Mouse (Mus musculus) CD4-positive, CD25-positive, alpha-beta regulatory T cell, adult 4 months (primary cell): ENCODE data around the gene Cdk6. TPM values are rescaled to one million over a fixed set of nuclear protein-coding genes. Genes with fewer than 3 reads are reported as not detected.
"Not testable (repeated sequence)": the region's sequence is repeated elsewhere in the genome, so short reads cannot be mapped to it uniquely, and the experiment has no call there.

Source experiments
- ATAC-seq: one replicate; pipeline ENCODE4 v1.8.0; 2017
- polyA plus RNA-seq, 2 experiments: library from polyadenylated mRNA; unstranded; fragments of 100-300 nt; shearing (Covaris generic); gene quantifications; one replicate each; pipeline ENCODE4 v1.2.1; 2017

Cdk6 gene
- polyA plus RNA-seq, 2 experiments from 2014 or later: 20.8 to 22.3 TPM

DNA sequence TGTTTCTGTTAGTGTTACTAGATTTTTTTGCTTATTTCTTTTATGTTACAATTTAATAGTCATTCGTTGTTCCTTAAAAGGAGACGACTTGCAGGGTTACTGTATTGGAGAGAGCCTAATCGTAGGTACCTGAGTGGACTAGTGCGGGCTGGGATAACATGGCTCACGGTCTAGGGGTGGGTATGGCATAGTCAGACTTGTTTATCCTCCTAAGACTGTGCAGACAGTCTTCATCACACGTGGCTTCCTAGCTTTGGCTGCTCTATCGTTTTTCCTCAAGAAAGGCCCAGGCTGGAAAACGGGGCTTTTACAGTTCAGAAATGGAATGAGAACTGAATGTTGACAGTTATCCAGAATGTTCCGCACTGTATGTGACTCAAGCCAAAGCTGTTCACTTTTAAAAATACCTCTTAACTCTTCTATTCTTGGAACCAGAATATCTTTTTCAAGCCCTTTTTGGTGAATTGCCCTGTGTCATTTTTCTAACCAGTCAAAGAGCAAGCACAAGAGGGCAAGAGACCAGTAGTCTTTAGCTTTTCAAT lies 39.5 kb downstream of the Cdk6 start:
- no peak for ATAC-seq

DNA sequence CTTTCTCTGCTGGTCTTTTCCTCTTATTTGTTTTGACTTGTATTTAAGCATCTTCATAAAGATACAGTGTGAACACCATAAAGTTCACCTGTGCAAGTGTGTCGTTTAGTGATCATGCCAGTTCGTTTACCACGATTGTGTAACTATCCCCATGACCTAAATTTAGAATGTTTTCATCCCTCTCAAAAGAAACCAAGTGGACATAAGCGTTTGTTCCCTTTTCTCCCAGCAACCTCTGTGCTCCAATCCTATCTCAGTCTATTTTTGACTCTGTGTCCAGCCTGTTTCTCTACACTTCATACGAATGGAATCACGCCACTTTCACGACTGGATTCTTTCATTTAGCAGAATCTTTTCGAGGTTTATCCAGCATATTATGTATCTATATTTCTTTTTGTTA lies 40.5 kb downstream of the Cdk6 start:
- ATAC-seq: no peak

DNA sequence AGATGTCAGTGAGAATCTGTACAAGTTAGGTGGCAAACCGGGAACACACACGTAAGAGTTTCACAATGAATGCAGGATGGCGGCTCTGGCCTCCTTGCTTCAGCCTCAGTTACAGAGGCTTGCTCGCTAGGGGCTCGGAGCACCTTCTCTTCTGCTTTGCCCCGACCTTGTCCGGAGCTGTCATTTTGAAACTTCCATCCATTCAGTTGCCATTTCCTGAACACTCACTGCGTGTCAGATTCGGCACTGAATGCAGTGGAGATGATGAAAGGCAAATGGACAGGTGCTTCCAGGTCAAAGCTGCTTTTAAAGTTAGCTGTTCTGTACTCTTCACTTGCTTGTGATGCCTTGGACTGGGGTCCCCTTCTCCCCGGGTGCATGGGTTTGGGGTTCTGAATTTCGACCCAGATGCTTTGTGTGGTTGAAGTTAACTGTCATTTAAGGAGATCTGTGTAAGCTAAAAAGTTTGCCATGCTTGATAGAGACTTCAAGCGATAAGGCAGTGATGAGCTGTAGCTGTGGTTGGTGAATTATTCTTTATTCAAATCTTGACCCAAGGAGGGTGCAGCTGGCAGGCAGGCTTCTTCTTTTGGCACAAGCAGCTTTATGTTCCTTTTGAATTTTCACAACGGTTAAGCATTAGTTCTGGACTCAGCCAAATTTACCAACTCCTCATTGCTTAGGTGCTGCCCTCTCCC lies 41.2 kb downstream of the Cdk6 start:
- no peak for ATAC-seq

DNA sequence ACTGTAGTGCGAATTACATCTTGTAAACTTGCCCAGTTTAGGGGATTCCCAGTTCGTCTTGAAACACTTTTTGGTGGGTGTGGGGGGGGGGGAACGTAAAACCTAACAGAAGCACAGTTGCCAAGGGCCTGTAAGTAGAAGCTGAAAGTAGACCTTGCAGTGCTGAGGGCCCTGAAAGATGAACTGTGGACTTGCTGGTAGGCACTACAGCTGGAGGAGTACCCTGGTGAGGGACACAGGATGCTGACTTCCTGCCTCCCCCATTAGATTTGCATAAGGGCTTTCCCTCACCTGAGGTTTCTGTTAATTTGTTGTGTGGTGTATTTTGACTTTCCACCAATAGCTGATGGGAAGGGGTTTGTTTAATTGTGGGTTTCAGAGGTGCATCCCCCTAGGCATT lies 42.3 kb downstream of the Cdk6 start:
- peak; percentile 99 for ATAC-seq

DNA sequence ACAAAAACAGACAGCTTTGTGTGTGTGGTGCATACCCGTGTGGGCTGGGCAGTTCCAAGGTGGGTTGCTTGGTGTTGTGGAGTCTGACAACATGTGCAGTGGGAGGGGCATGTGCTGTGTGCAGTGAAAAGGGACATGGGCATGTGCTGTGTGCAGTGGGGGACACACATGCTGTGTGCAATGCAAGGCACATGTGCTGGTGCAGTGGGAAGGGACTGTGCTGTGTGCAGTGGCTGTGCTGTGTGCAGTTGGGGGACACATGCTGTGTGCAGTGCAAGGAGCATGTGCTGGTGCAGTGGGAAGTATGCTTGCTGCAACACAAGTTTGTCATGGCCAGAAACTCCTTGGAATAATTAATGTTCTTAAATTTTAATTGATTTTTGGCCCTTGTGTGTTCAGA lies 43.8 kb downstream of the Cdk6 start:
- ATAC-seq: no peak

DNA sequence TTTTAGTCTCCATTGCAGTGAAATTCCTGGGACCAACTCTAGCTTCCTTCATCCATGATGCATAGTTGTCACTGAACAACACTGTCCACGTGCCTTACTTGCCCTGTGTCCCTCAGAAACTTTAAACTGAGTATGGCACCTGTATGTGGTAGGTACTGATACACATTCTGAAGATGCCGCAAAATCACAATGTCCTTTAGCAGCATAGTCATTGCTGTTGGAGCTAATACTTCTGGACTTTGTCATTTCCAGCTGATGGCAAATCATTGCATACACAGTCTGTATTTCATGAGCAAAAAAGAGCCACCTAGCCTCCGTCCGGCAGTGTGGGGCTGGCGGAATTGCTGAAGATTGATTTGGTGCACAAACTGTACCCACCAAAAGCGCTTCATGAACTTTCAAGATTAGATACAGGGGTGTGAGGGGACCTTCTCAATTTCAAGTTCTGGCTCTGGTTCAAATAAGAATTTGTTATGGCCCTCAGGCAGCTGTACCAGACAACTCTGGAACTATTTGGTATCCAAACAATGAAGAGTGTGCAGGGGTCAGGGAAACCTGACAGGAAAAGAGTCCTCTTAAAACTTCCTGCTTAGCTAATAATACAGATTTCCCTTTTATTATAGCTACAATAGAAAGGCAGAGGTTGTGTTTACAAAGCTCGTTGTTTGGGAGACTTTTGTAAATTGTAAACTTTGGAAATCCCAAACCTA lies 44.9 kb downstream of the Cdk6 start:
- no peak for ATAC-seq

DNA sequence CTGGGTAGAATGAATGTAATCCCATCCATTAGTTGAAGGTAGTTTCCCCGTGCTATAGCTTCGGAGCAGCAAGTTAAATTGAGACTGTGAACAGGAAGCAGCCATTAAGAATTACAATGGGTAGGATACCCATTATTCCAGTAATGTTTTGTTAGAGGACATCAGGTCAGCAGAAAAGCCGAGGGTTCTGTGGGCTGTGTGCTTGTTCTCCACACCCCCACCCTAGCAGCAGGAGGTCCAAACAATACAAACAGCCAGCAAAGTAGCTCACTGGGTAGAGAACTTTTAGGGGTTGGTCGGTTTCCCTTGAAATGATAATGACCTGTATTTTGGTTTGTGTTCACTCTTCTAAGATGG lies 45.4 kb downstream of the Cdk6 start:
- ATAC-seq: no peak

DNA sequence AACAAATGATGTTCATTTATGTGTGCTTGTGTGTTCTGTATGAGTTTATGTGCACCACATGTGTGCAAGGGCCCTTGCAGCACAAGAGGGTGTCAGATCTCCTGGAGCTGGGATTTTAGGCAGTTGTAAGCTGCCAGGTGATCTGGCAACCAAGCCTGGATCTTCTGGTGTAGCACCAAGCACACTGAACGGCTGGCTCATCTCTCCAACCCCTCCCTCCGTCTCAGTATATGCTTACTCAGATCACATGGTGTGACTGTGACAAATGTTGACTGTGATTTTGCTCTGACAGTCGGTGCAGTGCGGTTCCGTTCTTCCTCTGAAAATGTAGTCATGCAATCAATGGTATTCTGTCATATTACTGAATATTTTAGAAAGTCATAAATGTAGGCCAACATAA lies 45.9 kb downstream of the Cdk6 start:
- ATAC-seq: no peak

DNA sequence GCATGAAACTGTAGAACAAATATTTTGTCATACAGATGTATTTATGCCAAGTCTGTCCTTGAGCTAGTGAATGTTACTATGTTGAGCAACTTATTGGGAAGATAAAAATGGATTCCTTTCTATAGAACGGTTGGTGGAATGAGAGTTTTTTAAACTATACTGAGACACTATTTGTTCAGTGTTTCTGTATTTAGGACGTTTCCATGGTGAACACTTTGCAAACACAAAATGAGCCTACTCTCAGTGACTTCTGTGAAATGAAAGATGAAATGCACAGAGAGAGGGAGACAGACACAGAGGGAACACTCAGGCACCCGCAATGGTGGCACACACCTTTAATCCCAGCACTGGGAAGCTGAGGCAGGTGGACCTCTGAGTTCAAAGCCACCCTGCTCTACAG lies 51.6 kb downstream of the Cdk6 start:
- ATAC-seq: no peak

DNA sequence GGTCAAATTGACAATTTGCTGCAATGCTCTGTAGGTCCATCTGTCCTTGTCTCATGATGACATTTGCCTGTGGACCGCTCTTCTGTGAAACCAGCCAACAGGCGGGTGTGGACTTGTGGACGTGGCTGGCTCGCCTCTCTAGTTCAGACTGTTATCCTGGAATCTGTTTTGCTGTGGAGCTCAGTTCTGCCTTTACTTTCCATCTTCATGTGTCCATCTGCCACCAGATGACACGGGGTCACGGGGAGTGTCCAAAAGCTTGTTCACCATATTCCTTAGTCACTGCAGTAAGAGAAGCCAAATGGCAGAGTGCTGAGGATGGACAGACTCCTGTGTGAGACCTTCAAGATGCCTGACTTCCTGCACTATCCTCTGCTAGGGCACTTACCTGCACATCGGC lies 52.9 kb downstream of the Cdk6 start:
- ATAC-seq: no peak

DNA sequence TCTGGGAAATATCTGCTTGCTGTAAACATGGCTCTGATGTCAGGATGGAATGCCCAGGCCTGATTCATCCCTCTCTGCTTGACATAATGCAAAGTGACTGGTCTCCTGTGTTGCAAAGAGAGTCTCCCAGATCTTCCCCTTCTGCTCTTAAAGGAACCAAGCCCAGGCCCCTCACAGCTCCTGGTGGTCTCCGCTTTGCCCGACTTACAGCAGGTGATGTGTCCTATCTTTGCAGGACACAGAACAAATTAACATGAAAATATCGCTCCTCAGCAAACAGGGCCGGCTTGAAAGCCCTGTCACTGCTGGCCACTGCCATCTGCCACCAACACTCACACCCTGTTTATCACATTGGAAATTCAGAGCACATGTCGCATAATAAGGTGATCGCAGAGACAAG lies 53.7 kb downstream of the Cdk6 start:
- ATAC-seq: no peak

DNA sequence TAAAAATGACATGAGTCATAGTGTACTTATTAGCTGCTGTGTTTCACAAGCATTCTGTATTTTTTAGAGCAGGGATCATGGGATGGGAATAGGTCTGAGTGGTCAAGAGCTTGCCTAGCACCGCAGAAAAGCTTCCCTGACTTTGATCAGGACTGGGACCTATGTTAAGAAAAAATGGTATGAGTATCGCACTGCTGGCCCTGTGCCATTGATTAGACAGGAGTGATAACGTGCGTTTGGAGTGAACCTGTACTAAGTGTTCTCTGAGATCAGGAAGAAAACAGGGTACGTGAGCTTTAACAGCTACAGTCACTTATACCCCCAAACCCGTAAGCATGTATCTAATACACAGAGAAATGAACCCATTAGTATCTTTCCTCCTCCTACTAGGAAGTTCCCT lies 54.9 kb downstream of the Cdk6 start:
- ATAC-seq: no peak

DNA sequence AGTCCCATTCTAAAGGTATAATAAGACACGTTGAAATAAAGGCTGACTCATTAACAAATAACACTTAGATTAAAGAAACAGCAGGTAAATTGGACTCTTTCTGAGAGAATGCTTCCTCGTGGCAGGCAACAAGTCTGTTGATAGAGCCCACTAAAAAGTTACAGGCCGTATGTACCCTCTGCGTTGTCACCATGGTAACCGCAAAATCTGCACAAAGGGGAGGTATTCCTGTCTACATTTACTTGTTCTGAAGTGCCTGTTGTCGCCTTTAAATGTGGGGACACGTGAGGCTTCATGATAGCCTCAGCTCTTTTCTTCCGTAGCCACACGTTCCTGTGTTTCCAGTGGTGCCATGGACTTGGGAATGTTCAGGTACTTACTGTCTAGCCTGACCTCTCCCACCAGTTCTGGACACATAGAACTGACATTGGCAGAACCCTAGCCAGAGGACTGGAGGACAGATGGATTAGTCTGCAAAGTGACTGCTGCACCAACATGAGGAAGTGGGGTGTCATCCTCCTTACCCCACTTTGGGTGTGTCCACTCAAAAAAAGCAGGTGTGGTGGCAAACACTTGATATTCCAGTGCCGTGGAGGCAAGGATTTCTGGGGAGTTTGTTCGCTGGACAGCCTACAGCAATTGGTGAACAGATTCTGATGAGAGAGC lies 55.8 kb downstream of the Cdk6 start:
- no peak for ATAC-seq

DNA sequence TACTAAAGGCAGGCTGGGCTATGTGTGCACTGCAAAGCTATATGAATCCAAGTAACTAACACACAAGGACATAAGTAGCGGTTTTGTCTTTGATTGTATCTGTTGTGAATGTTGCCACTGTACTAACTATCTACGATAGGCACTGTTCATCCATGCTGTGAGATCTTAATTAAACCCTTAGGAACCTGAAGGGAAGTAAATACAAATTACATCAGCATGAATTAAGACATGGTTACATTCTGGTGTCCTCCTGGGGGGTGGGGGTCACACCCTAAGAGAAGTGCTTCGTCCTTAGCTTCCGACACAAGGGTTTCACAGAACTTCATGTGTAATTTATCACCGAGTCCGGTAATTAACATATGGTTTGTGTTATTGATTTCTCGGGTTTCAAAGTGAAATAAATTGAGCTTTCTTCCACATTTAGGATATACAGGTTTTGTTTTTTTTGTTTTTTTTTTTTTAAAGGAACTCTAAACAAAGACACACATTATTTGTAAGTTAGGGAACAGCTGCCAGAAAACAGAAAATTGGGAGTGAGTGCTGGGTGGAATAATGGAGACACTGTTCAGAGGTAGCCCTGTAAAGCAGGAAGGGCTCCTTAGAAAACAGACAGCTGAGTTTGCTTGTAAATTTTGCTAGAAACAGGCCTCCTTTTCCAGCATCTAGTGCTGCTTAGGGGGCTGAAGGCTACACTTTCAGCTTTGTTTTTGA lies 58.7 kb downstream of the Cdk6 start:
- no peak for ATAC-seq

DNA sequence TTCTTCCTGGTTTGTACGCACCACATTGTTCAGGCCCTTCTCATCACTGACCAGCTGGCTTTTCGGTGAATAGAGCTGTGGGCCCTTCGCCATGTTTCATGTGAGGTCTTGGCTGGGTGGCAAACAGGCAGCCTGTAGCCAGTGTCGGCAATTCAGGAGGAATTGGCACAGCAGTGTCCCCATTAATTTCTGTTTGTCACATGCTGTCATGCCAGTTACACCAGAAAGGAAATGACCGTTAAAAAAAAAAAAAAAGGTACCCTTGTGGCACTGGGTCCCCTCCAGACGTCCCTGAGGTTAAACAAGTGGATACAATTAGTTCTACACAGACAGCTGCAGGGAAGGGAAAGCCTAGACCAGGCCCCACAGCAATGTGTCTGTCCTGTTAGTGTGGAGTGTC lies 63.8 kb downstream of the Cdk6 start:
- no peak for ATAC-seq

DNA sequence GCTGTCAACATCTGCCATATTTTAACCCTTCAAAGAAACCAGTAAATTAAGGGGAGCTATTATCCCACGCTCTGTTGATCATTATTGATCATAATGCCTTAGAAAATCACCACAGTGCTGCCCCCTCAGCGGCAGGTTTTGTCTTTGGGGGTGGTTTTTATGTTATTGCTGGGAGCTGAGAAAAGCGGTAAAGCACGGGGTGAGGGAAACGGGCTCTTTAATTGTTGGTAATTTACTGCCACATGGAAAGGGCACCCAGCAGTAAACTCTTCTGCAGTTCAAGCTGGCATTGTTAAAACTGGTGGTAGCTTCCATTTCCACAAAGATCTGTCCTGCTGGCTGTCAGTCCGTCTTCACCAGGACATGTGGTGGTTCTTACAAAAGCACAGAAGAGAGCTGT lies 64.2 kb downstream of the Cdk6 start:
- no peak for ATAC-seq

DNA sequence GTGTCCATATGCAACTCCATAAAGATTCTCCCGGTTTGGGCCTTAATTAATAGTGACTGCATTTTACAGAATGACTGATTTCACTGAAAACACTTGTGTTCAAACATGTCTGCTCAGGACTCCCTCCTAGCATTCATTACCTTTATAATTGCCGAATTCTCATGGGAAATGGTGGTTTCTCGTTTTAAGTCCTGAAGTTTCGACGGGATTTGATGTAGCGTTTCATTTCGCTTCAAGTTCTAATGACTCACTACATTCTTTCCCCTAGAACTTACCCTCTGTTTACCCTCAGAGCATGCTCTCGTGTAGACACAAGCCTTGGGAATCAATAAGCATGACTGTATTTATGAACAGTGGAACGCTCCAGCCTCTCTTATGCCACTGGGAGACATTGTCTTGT lies 66.6 kb downstream of the Cdk6 start:
- ATAC-seq: no peak

DNA sequence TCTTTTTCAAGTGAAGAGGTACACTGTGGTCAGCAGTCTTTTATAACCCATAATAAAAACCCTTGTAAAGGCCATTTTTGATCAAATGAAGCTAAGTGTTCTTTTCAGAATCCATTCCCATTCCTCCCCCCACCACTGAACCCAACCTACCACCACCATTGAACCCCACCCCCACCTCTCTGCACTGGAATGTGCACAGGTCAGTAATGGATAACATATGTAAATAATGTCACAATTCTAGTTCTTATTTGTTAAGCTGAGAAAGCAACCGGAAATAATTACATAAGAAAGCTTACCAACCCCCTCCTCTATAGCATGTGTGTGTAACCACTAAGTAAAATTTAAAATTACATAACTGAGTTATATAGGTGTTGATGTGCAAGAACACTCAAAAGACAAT lies 76.9 kb downstream of the Cdk6 start:
- ATAC-seq: peak; percentile 14

DNA sequence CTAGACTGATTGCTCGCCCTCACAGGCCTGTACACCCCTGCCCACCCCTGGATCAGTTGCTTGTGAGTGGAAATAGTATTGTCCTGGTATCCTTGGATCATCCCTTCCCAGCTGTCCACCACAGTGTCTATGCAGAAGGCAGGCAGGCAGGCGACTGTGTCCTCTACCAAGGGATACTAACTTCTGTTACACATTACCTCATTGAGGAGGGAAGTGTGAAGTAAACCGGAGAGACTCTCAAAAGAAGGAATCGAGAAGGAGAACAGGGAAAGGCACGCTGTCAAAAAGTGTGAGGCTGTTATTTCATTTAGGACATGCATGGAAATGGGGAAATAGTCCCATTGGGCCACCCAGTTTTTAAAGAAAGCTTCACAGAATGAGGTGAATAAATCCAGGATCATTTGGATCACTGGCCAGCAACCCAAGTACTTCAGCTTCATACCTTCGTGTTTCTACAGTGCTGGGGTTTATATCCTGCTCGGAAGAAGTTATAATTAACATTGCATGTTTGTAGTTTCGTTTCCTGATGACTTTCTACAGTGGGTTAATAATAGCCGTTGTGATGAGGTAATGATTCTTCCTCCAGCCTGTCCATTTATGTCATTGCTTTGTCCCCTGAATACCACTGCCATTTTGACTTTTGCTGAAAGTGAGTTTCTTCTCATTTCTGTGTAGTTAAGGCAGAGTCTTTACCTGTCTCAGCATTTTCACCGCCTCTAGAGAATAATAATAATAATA lies 79.0 kb downstream of the Cdk6 start:
- peak; percentile 76 for ATAC-seq

DNA sequence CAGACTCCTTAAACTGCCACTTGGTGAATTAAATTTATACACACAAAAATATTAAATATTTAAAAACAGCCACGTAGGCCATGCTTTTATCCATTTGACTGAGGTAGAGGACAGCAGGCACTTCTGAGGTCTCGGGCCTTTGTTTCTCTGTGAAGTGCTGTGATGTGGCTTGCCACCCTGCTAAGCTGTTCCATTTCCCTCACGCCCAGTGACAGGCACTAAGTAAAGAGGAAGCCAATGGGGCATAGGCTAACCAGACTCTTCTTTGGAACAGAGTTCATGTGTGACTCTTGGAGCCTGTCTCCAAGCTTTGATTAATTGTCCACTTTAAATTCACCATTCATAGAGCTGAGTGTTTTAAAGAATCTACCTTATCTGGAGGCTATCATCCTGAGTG lies 79.5 kb downstream of the Cdk6 start:
- peak; percentile 62 for ATAC-seq

DNA sequence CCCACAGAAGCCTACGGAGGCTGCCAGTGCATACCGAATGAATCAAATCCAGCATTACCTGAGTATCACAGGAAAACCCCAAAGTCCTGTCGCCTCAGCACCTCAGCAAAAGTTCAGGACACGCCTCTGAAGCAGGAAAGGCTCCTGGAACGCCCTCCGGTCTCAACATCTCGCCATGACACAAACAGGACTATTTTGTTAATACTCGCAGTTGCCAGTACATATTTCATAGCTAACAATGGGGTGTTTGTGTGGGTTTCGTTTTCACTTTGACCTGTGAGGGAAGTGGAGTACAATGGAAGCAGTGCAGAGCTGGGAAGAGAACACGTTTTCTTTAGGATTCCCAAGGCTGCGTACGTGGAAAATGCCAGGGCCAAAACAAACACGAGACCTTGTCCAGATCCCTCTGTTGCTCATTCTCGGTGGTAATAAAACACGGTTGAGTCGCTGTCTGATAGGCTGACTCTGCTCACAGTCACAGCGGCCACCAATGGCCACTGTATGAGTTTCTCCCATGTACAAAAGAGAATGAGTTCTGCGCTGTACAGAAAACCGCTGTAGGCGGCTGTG lies 91.9 kb downstream of the Cdk6 start:
- ATAC-seq: not testable (repeated sequence)

DNA sequence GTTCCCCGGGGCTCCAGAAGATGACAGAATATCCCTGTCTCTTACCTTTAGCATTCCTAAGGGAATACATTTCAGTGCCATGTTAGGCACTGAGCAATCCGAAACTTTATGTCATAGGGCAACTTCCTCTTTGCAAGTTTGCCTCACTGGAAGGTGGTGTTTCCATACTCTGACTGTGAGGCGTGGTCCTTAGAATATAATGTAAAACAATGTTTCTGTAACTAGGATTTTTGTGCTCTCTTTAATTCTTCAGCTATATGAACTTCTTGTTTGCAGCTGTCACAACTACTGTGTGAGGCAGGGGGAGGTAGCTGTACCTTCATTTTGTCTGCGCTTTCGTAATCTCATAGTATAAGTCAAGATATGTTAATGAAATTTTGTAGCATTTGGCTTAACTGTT lies 92.8 kb downstream of the Cdk6 start:
- not testable (repeated sequence) for ATAC-seq
